Mouse (Mus musculus) bone marrow macrophage, adult 2 months (primary cell): ENCODE data around the gene Thbs1.

Experiments
- CTCF ChIP-seq: IDR thresholded peaks from 2 replicates; pipeline ENCODE4 v1.5.1; 2012; ENCODE audit warnings: low read depth, mild to moderate bottlenecking, low read length, moderate library complexity
- POLR2A ChIP-seq: IDR thresholded peaks from 2 replicates; pipeline ENCODE4 v1.6.1; 2012; ENCODE audit warnings: mild to moderate bottlenecking, low read depth, low read length, borderline replicate concordance

DNA sequence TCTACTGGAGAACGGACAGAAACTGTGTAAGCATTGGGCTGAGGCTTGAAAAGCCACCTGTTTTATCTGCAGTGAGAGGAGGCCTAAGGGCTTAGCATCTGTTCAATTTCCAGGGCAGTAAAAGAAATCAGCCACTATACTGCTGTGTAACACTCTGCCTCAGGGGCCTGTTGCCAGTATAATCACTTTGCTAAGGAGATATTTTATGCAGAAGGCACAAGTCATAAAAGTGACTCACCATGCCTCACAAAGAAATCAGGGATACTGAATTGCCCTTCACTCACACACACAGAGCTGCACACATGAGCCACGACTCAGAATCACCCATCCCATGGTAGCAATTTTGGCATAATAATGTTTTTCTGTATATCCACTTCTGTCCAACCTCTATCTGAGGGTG is 4.5 kb downstream of the Thbs1 start:
- TF ChIP-seq POLR2A = no peak
- no peak for TF ChIP-seq CTCF
